Mouse (Mus musculus): ENCODE data around the gene P2rx3. TPM values are rescaled to one million over a fixed set of nuclear protein-coding genes. Genes with fewer than 3 reads are reported as not detected.

Gene P2rx3
- polyA plus RNA-seq, 1 experiment, result 1.6 TPM

DNA sequence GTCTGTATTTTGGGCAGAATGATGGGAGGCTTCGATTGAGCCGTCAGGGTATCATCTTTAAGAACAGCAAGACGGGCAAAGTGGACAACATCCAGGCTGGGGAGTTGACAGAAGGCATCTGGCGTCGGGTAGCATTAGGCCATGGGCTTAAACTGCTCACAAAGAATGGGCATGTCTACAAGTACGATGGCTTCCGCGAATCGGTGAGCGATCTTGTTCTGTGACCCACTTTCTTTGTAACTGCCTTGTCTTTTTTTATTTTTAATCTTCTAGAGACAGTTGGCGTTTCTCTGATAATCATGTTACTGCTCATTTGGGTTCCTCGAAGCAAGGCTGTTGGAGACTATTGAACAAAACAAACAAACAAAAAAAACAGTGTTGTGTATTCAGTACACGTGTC lies 1.1 kb upstream of the P2rx3 start:
- WGBS, result 47% methylated on average over 13 of the region's 13 CpGs
- DNase-seq, result no peak
- H3K27ac ChIP-seq (ENCODE audit: insufficient read depth, low read length), result no peak overlapping the region
- no peaks in the 10 kb centered on the region for H3K27me3 ChIP-seq (ENCODE audit: control insufficient read depth, insufficient read depth, low read length)
- H3K4me3 ChIP-seq (replicated peaks; ENCODE audit: insufficient read depth, low read depth, low read length), result peak overlapping the region; percentile 29
- H3K4me1 ChIP-seq (ENCODE audit: control insufficient read depth, insufficient read depth, low read length), result peaks cover 8% of the 10 kb centered on the region; the same call in 1 of the 2 replicates
- TF ChIP-seq POLR2A (IDR thresholded peaks at IDR 0.05; ENCODE audit: borderline replicate concordance, insufficient read depth, low read length) (no peak), CTCF (IDR thresholded peaks at IDR 0.05; ENCODE audit: borderline replicate concordance, insufficient read depth, low read depth, low read length) (no peak)

DNA sequence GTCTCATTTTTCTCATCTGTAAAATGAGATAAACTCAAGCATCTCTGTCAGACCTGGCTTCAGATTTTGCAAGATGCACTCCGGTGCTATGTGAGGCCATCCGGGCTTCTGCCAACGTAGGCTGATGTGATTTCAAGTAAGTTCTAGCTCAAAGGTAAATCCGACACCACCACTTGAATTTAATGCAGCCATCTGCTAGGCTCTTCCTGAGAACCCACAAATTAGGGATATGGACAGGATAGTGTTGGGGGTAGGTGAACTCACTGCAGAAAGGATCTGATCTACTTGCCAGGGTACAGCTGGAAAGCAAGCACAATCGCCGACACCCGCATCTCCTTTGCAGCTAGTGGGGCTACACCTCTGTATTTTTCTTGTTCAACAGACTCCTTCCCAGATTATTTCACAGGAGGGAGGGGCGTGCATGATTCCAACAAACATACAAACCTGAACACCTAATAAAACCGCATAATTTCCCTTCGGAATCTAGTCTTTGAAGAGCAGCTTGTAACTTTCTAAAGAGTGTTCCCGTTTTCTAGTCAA lies 685 bp downstream of the P2rx3 start:
- no peak for DNase-seq
- H3K4me1 ChIP-seq (ENCODE audit: control insufficient read depth, insufficient read depth, low read length), result peaks cover 8% of the 10 kb centered on the region; the same call in 1 of the 2 replicates
- no peaks in the 10 kb centered on the region for H3K27me3 ChIP-seq (ENCODE audit: control insufficient read depth, insufficient read depth, low read length)
- H3K4me3 ChIP-seq (replicated peaks; ENCODE audit: insufficient read depth, low read depth, low read length), result peak overlapping the region; percentile 93
- WGBS, result 10% methylated on average over 11 of the region's 11 CpGs
- no peak for TF ChIP-seq CTCF (IDR thresholded peaks at IDR 0.05; ENCODE audit: borderline replicate concordance, insufficient read depth, low read depth, low read length)
- no peak for TF ChIP-seq POLR2A (IDR thresholded peaks at IDR 0.05; ENCODE audit: borderline replicate concordance, insufficient read depth, low read length)
- no peak overlapping the region for H3K27ac ChIP-seq (ENCODE audit: insufficient read depth, low read length)

DNA sequence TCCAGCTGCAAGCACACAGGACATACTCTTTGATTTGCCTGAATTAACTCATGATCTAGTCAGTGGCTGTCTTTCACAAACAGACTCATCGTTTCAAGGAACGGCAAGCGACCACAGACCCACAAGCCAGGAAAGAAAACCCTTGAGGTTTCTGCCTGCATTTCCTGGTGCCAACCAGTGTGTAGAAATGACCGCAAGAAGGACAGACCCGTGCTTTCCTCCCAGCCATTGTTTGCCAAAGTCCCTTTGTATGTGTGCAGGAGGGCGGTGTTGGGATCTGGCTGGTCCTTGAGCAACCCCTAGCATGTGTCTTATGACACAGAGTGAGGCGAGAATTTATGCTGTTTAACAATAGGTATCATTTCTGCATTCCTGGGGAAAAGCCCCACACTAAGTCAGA lies 3.1 kb downstream of the P2rx3 start:
- TF ChIP-seq POLR2A (IDR thresholded peaks at IDR 0.05; ENCODE audit: borderline replicate concordance, insufficient read depth, low read length), result no peak
- Histone ChIP-seq H3K27ac (ENCODE audit: insufficient read depth, low read length) (no peak overlapping the region), H3K4me3 (replicated peaks; ENCODE audit: insufficient read depth, low read depth, low read length) (no peak overlapping the region), H3K27me3 (ENCODE audit: control insufficient read depth, insufficient read depth, low read length) (no peaks in the 10 kb centered on the region), H3K4me1 (ENCODE audit: control insufficient read depth, insufficient read depth, low read length) (peaks cover 8% of the 10 kb centered on the region; the same call in 1 of the 2 replicates)
- DNase-seq, result no peak
- WGBS, result 80% methylated on average over 7 of the region's 7 CpGs

DNA sequence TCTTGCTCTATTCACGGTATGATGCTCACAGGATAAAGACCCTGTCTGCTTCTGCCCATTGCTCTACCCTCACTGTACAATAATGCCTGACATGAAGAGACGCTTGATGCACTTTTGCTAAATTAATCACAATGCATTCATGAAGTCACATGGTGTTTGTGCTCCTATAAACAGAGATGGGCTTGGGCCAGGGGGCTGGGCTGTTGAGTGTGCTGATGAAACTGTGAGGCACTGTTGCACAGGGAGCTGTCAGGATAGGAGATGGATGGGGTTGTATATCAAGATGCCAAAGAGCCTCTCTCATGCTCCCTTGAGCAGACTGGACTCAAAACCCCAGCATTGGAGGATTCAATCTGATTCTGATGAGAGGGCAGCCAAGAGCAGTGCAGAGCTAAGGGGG lies 4.1 kb downstream of the P2rx3 start:
- no peak overlapping the region for H3K4me3 ChIP-seq (replicated peaks; ENCODE audit: insufficient read depth, low read depth, low read length)
- H3K27me3 ChIP-seq (ENCODE audit: control insufficient read depth, insufficient read depth, low read length), result no peaks in the 10 kb centered on the region

DNA sequence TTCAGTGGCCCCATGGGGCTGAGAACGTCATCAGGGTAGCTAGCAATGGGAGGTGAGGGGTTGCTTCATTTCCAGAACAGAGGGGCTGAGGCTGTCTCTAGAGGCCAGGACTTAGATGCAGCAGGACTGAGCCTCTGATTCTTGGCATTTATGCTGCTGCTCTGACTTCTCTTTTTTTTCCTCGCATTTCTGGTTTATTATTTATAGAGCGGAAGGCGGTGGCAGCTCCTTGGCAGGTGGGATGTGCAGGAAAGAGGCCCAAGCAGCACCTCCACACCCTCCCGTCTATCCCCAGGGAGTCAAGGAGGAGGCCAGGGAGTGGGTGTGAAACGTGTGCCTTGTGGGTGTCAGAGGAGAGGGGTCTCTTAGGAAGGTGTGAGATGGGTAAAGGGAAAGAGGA lies 6.3 kb downstream of the P2rx3 start:
- Histone ChIP-seq H3K4me3 (replicated peaks; ENCODE audit: insufficient read depth, low read depth, low read length) (no peak overlapping the region), H3K4me1 (ENCODE audit: control insufficient read depth, insufficient read depth, low read length) (no peaks in the 10 kb centered on the region), H3K27ac (ENCODE audit: insufficient read depth, low read length) (no peak overlapping the region), H3K27me3 (ENCODE audit: control insufficient read depth, insufficient read depth, low read length) (no peaks in the 10 kb centered on the region; the same call in 1 of the 2 replicates)
- DNase-seq, result no peak
- 58% methylated on average over 6 of the region's 6 CpGs for WGBS
- no peak for TF ChIP-seq POLR2A (IDR thresholded peaks at IDR 0.05; ENCODE audit: borderline replicate concordance, insufficient read depth, low read length)
- TF ChIP-seq CTCF (IDR thresholded peaks at IDR 0.05; ENCODE audit: borderline replicate concordance, insufficient read depth, low read depth, low read length), result no peak

More for the DNA sequence above, 4.1 kb downstream of the P2rx3 start:
- Histone ChIP-seq H3K27ac (ENCODE audit: insufficient read depth, low read length) (no peak overlapping the region), H3K4me1 (ENCODE audit: control insufficient read depth, insufficient read depth, low read length) (peaks cover 5% of the 10 kb centered on the region; the same call in 1 of the 2 replicates)
- 74% methylated on average over 2 of the region's 2 CpGs for WGBS
- no peak for DNase-seq
- TF ChIP-seq CTCF (IDR thresholded peaks at IDR 0.05; ENCODE audit: borderline replicate concordance, insufficient read depth, low read depth, low read length) (no peak), POLR2A (IDR thresholded peaks at IDR 0.05; ENCODE audit: borderline replicate concordance, insufficient read depth, low read length) (no peak)

DNA sequence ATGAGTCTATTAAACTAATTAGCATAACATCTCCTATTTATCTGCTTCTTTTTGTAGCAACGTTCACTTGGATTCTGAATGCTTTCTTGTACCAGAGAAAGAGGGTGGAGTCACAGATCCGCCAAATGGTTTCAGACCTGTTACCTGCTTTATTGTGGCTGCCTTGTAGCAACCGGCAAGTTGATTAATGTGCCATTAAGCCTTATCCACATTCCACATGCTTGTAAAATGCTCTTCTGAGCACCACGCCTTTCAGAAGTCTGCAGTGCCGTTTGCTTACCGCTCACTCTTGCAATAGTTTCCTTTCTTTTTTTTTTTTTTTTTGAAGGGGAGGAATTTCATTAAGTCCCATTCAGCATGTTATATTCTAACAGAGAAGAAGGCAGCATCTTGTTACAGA lies 7.4 kb downstream of the P2rx3 start:
- DNase-seq, result no peak
- TF ChIP-seq CTCF (IDR thresholded peaks at IDR 0.05; ENCODE audit: borderline replicate concordance, insufficient read depth, low read depth, low read length), result no peak
- no peak for TF ChIP-seq POLR2A (IDR thresholded peaks at IDR 0.05; ENCODE audit: borderline replicate concordance, insufficient read depth, low read length)
- Histone ChIP-seq H3K4me3 (replicated peaks; ENCODE audit: insufficient read depth, low read depth, low read length) (no peak overlapping the region), H3K27ac (ENCODE audit: insufficient read depth, low read length) (no peak overlapping the region), H3K27me3 (ENCODE audit: control insufficient read depth, insufficient read depth, low read length) (no peaks in the 10 kb centered on the region; the same call in 1 of the 2 replicates), H3K4me1 (ENCODE audit: control insufficient read depth, insufficient read depth, low read length) (no peaks in the 10 kb centered on the region)
- 77% methylated on average over 6 of the region's 6 CpGs for WGBS

DNA sequence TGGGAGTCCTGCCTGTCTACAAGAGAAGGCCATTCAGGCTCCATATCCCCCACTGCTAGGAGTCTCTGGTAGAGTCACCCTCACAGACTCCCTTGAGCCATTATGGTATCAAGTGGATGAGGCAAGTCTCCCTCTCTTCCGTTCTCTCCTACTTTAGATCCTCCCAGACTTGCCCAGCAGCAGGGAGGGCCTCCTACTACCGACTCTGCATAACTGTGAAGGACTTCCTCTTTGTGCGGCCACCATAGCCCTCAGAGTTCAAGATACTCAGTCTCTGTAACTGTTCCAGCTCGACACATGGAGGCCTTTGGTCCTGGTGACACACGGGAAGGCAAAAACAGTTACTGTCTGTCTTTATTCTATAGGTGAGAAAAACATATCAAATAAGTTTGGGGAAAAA lies 10.0 kb downstream of the P2rx3 start:
- H3K4me1 ChIP-seq (ENCODE audit: control insufficient read depth, insufficient read depth, low read length), result no peaks in the 10 kb centered on the region
- H3K27me3 ChIP-seq (ENCODE audit: control insufficient read depth, insufficient read depth, low read length), result no peaks in the 10 kb centered on the region; the same call in 1 of the 2 replicates
- TF ChIP-seq POLR2A (IDR thresholded peaks at IDR 0.05; ENCODE audit: borderline replicate concordance, insufficient read depth, low read length) (no peak), CTCF (IDR thresholded peaks at IDR 0.05; ENCODE audit: borderline replicate concordance, insufficient read depth, low read depth, low read length) (no peak)
- WGBS, result 75% methylated on average over 5 of the region's 5 CpGs
- no peak overlapping the region for H3K4me3 ChIP-seq (replicated peaks; ENCODE audit: insufficient read depth, low read depth, low read length)
- DNase-seq, result no peak
- no peak overlapping the region for H3K27ac ChIP-seq (ENCODE audit: insufficient read depth, low read length)

DNA sequence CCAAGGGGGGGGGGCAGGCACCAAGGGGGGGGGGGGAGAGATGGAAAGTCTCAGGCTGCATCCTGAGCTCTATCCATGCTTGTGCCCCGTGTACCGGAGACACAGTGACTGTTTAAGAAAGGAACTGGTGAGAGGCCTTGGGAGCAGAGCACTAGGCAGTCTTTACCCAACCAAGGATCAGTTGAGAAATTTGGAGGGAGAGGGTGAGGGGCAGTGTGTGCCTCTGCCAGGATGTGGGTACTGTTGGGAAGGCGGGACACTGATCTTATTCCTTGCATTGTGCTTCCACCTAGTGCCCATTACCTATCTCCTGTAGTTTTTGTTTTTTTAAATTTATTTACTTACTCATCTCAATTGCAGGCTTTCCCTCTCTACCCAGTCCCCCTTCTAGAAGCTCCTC lies 11.1 kb downstream of the P2rx3 start:
- Histone ChIP-seq H3K27ac (ENCODE audit: insufficient read depth, low read length) (no peak overlapping the region), H3K4me1 (ENCODE audit: control insufficient read depth, insufficient read depth, low read length) (no peaks in the 10 kb centered on the region), H3K4me3 (replicated peaks; ENCODE audit: insufficient read depth, low read depth, low read length) (no peak overlapping the region), H3K27me3 (ENCODE audit: control insufficient read depth, insufficient read depth, low read length) (no peaks in the 10 kb centered on the region; the same call in 1 of the 2 replicates)
- DNase-seq, result no peak
- WGBS, result 65% methylated on average over 3 of the region's 3 CpGs
- no peak for TF ChIP-seq POLR2A (IDR thresholded peaks at IDR 0.05; ENCODE audit: borderline replicate concordance, insufficient read depth, low read length)
- no peak for TF ChIP-seq CTCF (IDR thresholded peaks at IDR 0.05; ENCODE audit: borderline replicate concordance, insufficient read depth, low read depth, low read length)

Measured in cerebellum, adult 2 months (tissue).